Mouse (Mus musculus): ENCODE data around the gene Rxfp3. TPM values are rescaled to one million over a fixed set of nuclear protein-coding genes. Genes with fewer than 3 reads are reported as not detected.
A peak's percentile ranks its signal among the peaks of the same experiment; 100 is the strongest.

The Rxfp3 gene
- total RNA-seq, 1 experiment: 0.13 TPM

GRCm38 (mm10) chr15:11035947-11036474 is 1.8 kb downstream of the Rxfp3 start:
- H3K36me3 ChIP-seq (ENCODE audit: control insufficient read depth, insufficient read depth, low read length, poor library complexity, severe bottlenecking): no peaks in the 10 kb centered on the region
- H3K27ac ChIP-seq (ENCODE audit: insufficient read depth, low read depth, low read length, poor library complexity, severe bottlenecking): no peak overlapping the region
- H3K4me3 ChIP-seq (ENCODE audit: insufficient read depth in 1 of 2, low read depth in 1 of 2, low read length in 2 of 2, poor library complexity in 1 of 2, severe bottlenecking in 1 of 2): peak overlapping the region; percentile 0 to 49; a peak in 3 of 4 replicates
- TF ChIP-seq HCFC1 (IDR thresholded peaks at IDR 0.05; ENCODE audit: borderline replicate concordance, insufficient read depth, low read length): no peak
- no peak for TF ChIP-seq MAFK (IDR thresholded peaks at IDR 0.05; ENCODE audit: insufficient read depth, low read depth, low read length)
- TF ChIP-seq ZC3H11A (IDR thresholded peaks at IDR 0.05; ENCODE audit: borderline replicate concordance, low read depth, low read length): no peak
- no peak for TF ChIP-seq ZNF384 (IDR thresholded peaks at IDR 0.05; ENCODE audit: low read depth, low read length)
- TF ChIP-seq CHD2 (IDR thresholded peaks at IDR 0.05; ENCODE audit: low read depth, low read length): no peak
- no peak for DNase-seq (ENCODE audit: low read depth, low spot score)
- H3K9me3 ChIP-seq (ENCODE audit: control insufficient read depth, insufficient read depth, low read depth, low read length): no peaks in the 10 kb centered on the region
- H3K4me1 ChIP-seq (ENCODE audit: control insufficient read depth in 2 of 2, insufficient read depth in 2 of 2, low read length in 2 of 2, poor library complexity in 1 of 2): peaks cover 0 to 13% of the 10 kb centered on the region in 2 experiments; a peak in 1 of 4 replicates
- in situ Hi-C loops (cut with MboI; ENCODE audit: low sequenced_read_pairs in 2 of 2, unreplicated experiment in 2 of 2): loop anchor here (10.0 to 25.0 kb wide), 2 partner anchors 279 to 351 kb away; partner anchors contain the start of gene Tars (in 1 of the 2)
- H3K9ac ChIP-seq (ENCODE audit: insufficient read depth, low read depth, low read length, poor library complexity, severe bottlenecking): no peak overlapping the region

GRCm38 (mm10) chr15:11030188-11030587 is 7.6 kb downstream of the Rxfp3 start:
- no peak overlapping the region for H3K4me3 ChIP-seq (ENCODE audit: insufficient read depth in 1 of 2, low read depth in 1 of 2, low read length in 2 of 2, poor library complexity in 1 of 2, severe bottlenecking in 1 of 2)
- H3K9ac ChIP-seq (ENCODE audit: insufficient read depth, low read depth, low read length, poor library complexity, severe bottlenecking): no peak overlapping the region
- no peaks in the 10 kb centered on the region for H3K36me3 ChIP-seq (ENCODE audit: control insufficient read depth, insufficient read depth, low read length, poor library complexity, severe bottlenecking)
- no peak overlapping the region for H3K27ac ChIP-seq (ENCODE audit: insufficient read depth, low read depth, low read length, poor library complexity, severe bottlenecking)
- TF ChIP-seq MAFK (IDR thresholded peaks at IDR 0.05; ENCODE audit: insufficient read depth, low read depth, low read length) (no peak), ZNF384 (IDR thresholded peaks at IDR 0.05; ENCODE audit: low read depth, low read length) (no peak), CHD2 (IDR thresholded peaks at IDR 0.05; ENCODE audit: low read depth, low read length) (no peak), ZC3H11A (IDR thresholded peaks at IDR 0.05; ENCODE audit: borderline replicate concordance, low read depth, low read length) (no peak), HCFC1 (IDR thresholded peaks at IDR 0.05; ENCODE audit: borderline replicate concordance, insufficient read depth, low read length) (no peak)
- in situ Hi-C loops (cut with MboI; ENCODE audit: low sequenced_read_pairs in 2 of 2, unreplicated experiment in 2 of 2): loop anchor here (10.0 to 25.0 kb wide), 2 partner anchors 285 to 357 kb away; partner anchors contain the start of gene Tars (in 1 of the 2)
- no peak for DNase-seq (ENCODE audit: low read depth, low spot score)
- H3K4me1 ChIP-seq (ENCODE audit: control insufficient read depth in 2 of 2, insufficient read depth in 2 of 2, low read length in 2 of 2, poor library complexity in 1 of 2): no peaks in the 10 kb centered on the region
- H3K9me3 ChIP-seq (ENCODE audit: control insufficient read depth, insufficient read depth, low read depth, low read length): no peaks in the 10 kb centered on the region

- TF ChIP-seq ZNF384 (IDR thresholded peaks at IDR 0.05; ENCODE audit: low read depth, low read length): no peak
- no peak for TF ChIP-seq HCFC1 (IDR thresholded peaks at IDR 0.05; ENCODE audit: borderline replicate concordance, insufficient read depth, low read length)
- no peak for TF ChIP-seq ZC3H11A (IDR thresholded peaks at IDR 0.05; ENCODE audit: borderline replicate concordance, low read depth, low read length)
- Histone ChIP-seq H3K9ac (ENCODE audit: insufficient read depth, low read depth, low read length, poor library complexity, severe bottlenecking) (no peak overlapping the region), H3K4me3 (ENCODE audit: insufficient read depth in 1 of 2, low read depth in 1 of 2, low read length in 2 of 2, poor library complexity in 1 of 2, severe bottlenecking in 1 of 2) (no peak overlapping the region), H3K9me3 (ENCODE audit: control insufficient read depth, insufficient read depth, low read depth, low read length) (no peaks in the 10 kb centered on the region), H3K4me1 (ENCODE audit: control insufficient read depth in 2 of 2, insufficient read depth in 2 of 2, low read length in 2 of 2, poor library complexity in 1 of 2) (no peaks in the 10 kb centered on the region), H3K36me3 (ENCODE audit: control insufficient read depth, insufficient read depth, low read length, poor library complexity, severe bottlenecking) (no peaks in the 10 kb centered on the region), H3K27ac (ENCODE audit: insufficient read depth, low read depth, low read length, poor library complexity, severe bottlenecking) (no peak overlapping the region)
- no peak for DNase-seq (ENCODE audit: low read depth, low spot score)
- in situ Hi-C loops (cut with MboI; ENCODE audit: low sequenced_read_pairs in 2 of 2, unreplicated experiment in 2 of 2): loop anchor here in 1 of 2 experiments (25.0 kb wide), 1 partner anchor 360 kb away; the partner anchor contains the start of gene Tars
Observed at GRCm38 (mm10) chr15:11026801-11027561, 10.8 kb downstream of the Rxfp3 start.

- H3K9me3 ChIP-seq (ENCODE audit: control insufficient read depth, insufficient read depth, low read depth, low read length): no peaks in the 10 kb centered on the region
- in situ Hi-C loops (cut with MboI; ENCODE audit: low sequenced_read_pairs in 2 of 2, unreplicated experiment in 2 of 2): no loop called here
- no peak for TF ChIP-seq CHD2 (IDR thresholded peaks at IDR 0.05; ENCODE audit: low read depth, low read length)
- TF ChIP-seq ZC3H11A (IDR thresholded peaks at IDR 0.05; ENCODE audit: borderline replicate concordance, low read depth, low read length): no peak
- no peak for TF ChIP-seq MAFK (IDR thresholded peaks at IDR 0.05; ENCODE audit: insufficient read depth, low read depth, low read length)
- no peak for TF ChIP-seq HCFC1 (IDR thresholded peaks at IDR 0.05; ENCODE audit: borderline replicate concordance, insufficient read depth, low read length)
- TF ChIP-seq ZNF384 (IDR thresholded peaks at IDR 0.05; ENCODE audit: low read depth, low read length): no peak
- H3K36me3 ChIP-seq (ENCODE audit: control insufficient read depth, insufficient read depth, low read length, poor library complexity, severe bottlenecking): no peaks in the 10 kb centered on the region
- no peaks in the 10 kb centered on the region for H3K4me1 ChIP-seq (ENCODE audit: control insufficient read depth in 2 of 2, insufficient read depth in 2 of 2, low read length in 2 of 2, poor library complexity in 1 of 2)
- H3K27ac ChIP-seq (ENCODE audit: insufficient read depth, low read depth, low read length, poor library complexity, severe bottlenecking): no peak overlapping the region
- DNase-seq (ENCODE audit: low read depth, low spot score): no peak
- no peak overlapping the region for H3K9ac ChIP-seq (ENCODE audit: insufficient read depth, low read depth, low read length, poor library complexity, severe bottlenecking)
- no peak overlapping the region for H3K4me3 ChIP-seq (ENCODE audit: insufficient read depth in 1 of 2, low read depth in 1 of 2, low read length in 2 of 2, poor library complexity in 1 of 2, severe bottlenecking in 1 of 2)
Observed at GRCm38 (mm10) chr15:11014931-11015330, 22.9 kb downstream of the Rxfp3 start.
